Mouse (Mus musculus) MEL (cell line): Measurements from ENCODE around the gene Ctnnbl1. TPM values are rescaled to one million over a fixed set of nuclear protein-coding genes. Genes with fewer than 3 reads are reported as not detected.

Experiments
- DNase-seq: peaks from one replicate; pipeline ENCODE4 v3.0.0; 2011; ENCODE audit warnings: low read depth, low spot score
- H3K27ac ChIP-seq: 2 replicates; pipeline ENCODE4 v1.5.1; 2012; ENCODE audit warnings: low read depth, mild to moderate bottlenecking, control low read depth, low read length, moderate library complexity; ENCODE audit not compliant: control insufficient read depth
- H3K27me3 ChIP-seq, 2 experiments: fragments of 150-350 bp in 1 of 2; sonication (generic) in 1 of 2; 2 replicates each; pipeline ENCODE4 v1.6.1; 2012; ENCODE audit warnings: low read length in 2 of 2, mild to moderate bottlenecking in 2 of 2, improper control_type of control experiment in 1 of 2, moderate library complexity in 1 of 2; ENCODE audit not compliant: insufficient read depth in 2 of 2, control insufficient read depth in 1 of 2
- H3K36me3 ChIP-seq, 2 experiments: 2 replicates each; pipeline ENCODE4 v1.6.1; 2012 to 2014; ENCODE audit warnings: low read length in 2 of 2, improper control_type of control experiment in 1 of 2, inconsistent platforms in 1 of 2, mild to moderate bottlenecking in 1 of 2; ENCODE audit not compliant: insufficient read depth in 2 of 2, control insufficient read depth in 1 of 2
- H3K4me1 ChIP-seq, 2 experiments: fragments of 150-350 bp in 1 of 2; sonication (generic) in 1 of 2; 2 replicates each; pipeline ENCODE4 v1.6.1; 2012; ENCODE audit warnings: low read length in 2 of 2, improper control_type of control experiment in 1 of 2, mild to moderate bottlenecking in 1 of 2; ENCODE audit not compliant: insufficient read depth in 2 of 2, control insufficient read depth in 1 of 2
- H3K4me3 ChIP-seq, 2 experiments: fragments of 150-350 bp in 1 of 2; sonication (generic) in 1 of 2; 2 replicates each; pipeline ENCODE4 v1.5.1; 2012; ENCODE audit warnings: low read depth in 2 of 2, low read length in 2 of 2, mild to moderate bottlenecking in 2 of 2, moderate library complexity in 2 of 2, control low read depth in 1 of 2, improper control_type of control experiment in 1 of 2; ENCODE audit not compliant: control insufficient read depth in 1 of 2, insufficient read depth in 1 of 2
- H3K79me2 ChIP-seq: 2 replicates; pipeline ENCODE4 v1.6.1; 2012; ENCODE audit warnings: mild to moderate bottlenecking, low read length, moderate library complexity; ENCODE audit not compliant: control insufficient read depth, poor library complexity, insufficient read depth
- H3K9ac ChIP-seq: 2 replicates; pipeline ENCODE4 v1.6.1; 2012; ENCODE audit warnings: low read depth, mild to moderate bottlenecking, control low read depth, low read length, moderate library complexity; ENCODE audit not compliant: control insufficient read depth, poor library complexity, severe bottlenecking
- H3K9me3 ChIP-seq: fragments of 150-350 bp; sonication (generic); replicated peaks from 2 replicates; pipeline ENCODE4 v1.6.1; 2012; ENCODE audit warnings: mild to moderate bottlenecking, low read length, improper control_type of control experiment, moderate library complexity; ENCODE audit not compliant: insufficient read depth
- CHD1 ChIP-seq: IDR thresholded peaks from 2 replicates; pipeline ENCODE4 v1.6.1; 2012; ENCODE audit warnings: low read depth, mild to moderate bottlenecking, inconsistent platforms, low read length, improper control_type of control experiment
- CHD2 ChIP-seq: IDR thresholded peaks from 2 replicates; pipeline ENCODE4 v1.6.1; 2011; ENCODE audit warnings: low read length, improper control_type of control experiment
- E2F4 ChIP-seq: IDR thresholded peaks from 2 replicates; pipeline ENCODE4 v1.6.1; 2011; ENCODE audit warnings: low read depth, low read length, improper control_type of control experiment, borderline replicate concordance
- ELF1 ChIP-seq: IDR thresholded peaks from 2 replicates; pipeline ENCODE4 v1.6.1; 2014; ENCODE audit warnings: low read depth, mild to moderate bottlenecking, inconsistent platforms, low read length, improper control_type of control experiment, moderate library complexity
- HCFC1 ChIP-seq: IDR thresholded peaks from 2 replicates; pipeline ENCODE4 v1.6.1; 2012; ENCODE audit warnings: low read depth, mild to moderate bottlenecking, inconsistent platforms, low read length, improper control_type of control experiment, moderate library complexity
- JUND ChIP-seq: IDR thresholded peaks from 2 replicates; pipeline ENCODE4 v1.6.1; 2011; ENCODE audit warnings: low read depth, mild to moderate bottlenecking, improper control_type of control experiment, low read length
- KAT2A ChIP-seq: conservative IDR thresholded peaks from 2 replicates; pipeline ENCODE4 v1.6.1; 2012; ENCODE audit warnings: low read depth, low read length, improper control_type of control experiment, inconsistent platforms
- MAFK ChIP-seq: IDR thresholded peaks from 2 replicates; pipeline ENCODE4 v1.6.1; 2011; ENCODE audit warnings: low read depth, mild to moderate bottlenecking, low read length, improper control_type of control experiment, borderline replicate concordance
- MAX ChIP-seq: IDR thresholded peaks from 2 replicates; pipeline ENCODE4 v1.6.1; 2011; ENCODE audit warnings: low read length, improper control_type of control experiment
- MXI1 ChIP-seq: IDR thresholded peaks from 2 replicates; pipeline ENCODE4 v1.6.1; 2011; ENCODE audit warnings: mild to moderate bottlenecking, low read depth, low read length, improper control_type of control experiment
- MYB ChIP-seq: IDR thresholded peaks from 2 replicates; pipeline ENCODE4 v1.6.1; 2011; ENCODE audit warnings: mild to moderate bottlenecking, low read depth, low read length, improper control_type of control experiment
- NELFE ChIP-seq: IDR thresholded peaks from 2 replicates; pipeline ENCODE4 v1.6.1; 2011; ENCODE audit warnings: low read depth, low read length, improper control_type of control experiment
- POLR2A ChIP-seq, 2 experiments: IDR thresholded peaks; 2 replicates each; pipeline ENCODE4 v1.6.1; 2011 to 2012; ENCODE audit warnings: low read length in 2 of 2, mild to moderate bottlenecking in 2 of 2, control low read depth in 1 of 2, improper control_type of control experiment in 1 of 2, low read depth in 1 of 2, moderate library complexity in 1 of 2; ENCODE audit not compliant: control insufficient read depth in 1 of 2, insufficient read depth in 1 of 2, poor library complexity in 1 of 2
- RAD21 ChIP-seq: IDR thresholded peaks from 2 replicates; pipeline ENCODE4 v1.6.1; 2011; ENCODE audit warnings: mild to moderate bottlenecking, low read depth, low read length, improper control_type of control experiment
- SIN3A ChIP-seq: IDR thresholded peaks from 2 replicates; pipeline ENCODE4 v1.6.1; 2012; ENCODE audit warnings: low read length, improper control_type of control experiment, inconsistent platforms
- SMC3 ChIP-seq: IDR thresholded peaks from 2 replicates; pipeline ENCODE4 v1.6.1; 2011; ENCODE audit warnings: low read depth, low read length, improper control_type of control experiment
- TAL1 ChIP-seq: IDR thresholded peaks from 2 replicates; pipeline ENCODE4 v1.6.1; 2012; ENCODE audit warnings: mild to moderate bottlenecking, inconsistent platforms, low read length, moderate library complexity, mixed read lengths
- TBP ChIP-seq: IDR thresholded peaks from 2 replicates; pipeline ENCODE4 v1.8.0; 2011; ENCODE audit warnings: low read depth, low read length, improper control_type of control experiment
- USF1 ChIP-seq: IDR thresholded peaks from 2 replicates; pipeline ENCODE4 v1.6.1; 2014; ENCODE audit warnings: low read depth, mild to moderate bottlenecking, inconsistent platforms, low read length, improper control_type of control experiment, moderate library complexity
- USF2 ChIP-seq, 2 experiments: IDR thresholded peaks; 2 replicates each; pipeline ENCODE4 v1.6.1; 2011 to 2012; ENCODE audit warnings: improper control_type of control experiment in 2 of 2, low read length in 2 of 2, borderline replicate concordance in 1 of 2, inconsistent platforms in 1 of 2, low read depth in 1 of 2, mild to moderate bottlenecking in 1 of 2; ENCODE audit not compliant: insufficient read depth in 1 of 2
- ZC3H11A ChIP-seq: IDR thresholded peaks from 2 replicates; pipeline ENCODE4 v1.6.1; 2012; ENCODE audit warnings: low read depth, mild to moderate bottlenecking, inconsistent platforms, low read length, improper control_type of control experiment
- ZMIZ1 ChIP-seq: IDR thresholded peaks from 2 replicates; pipeline ENCODE4 v1.6.1; 2012; ENCODE audit warnings: low read depth, mild to moderate bottlenecking, inconsistent platforms, low read length, improper control_type of control experiment, moderate library complexity
- polyA plus RNA-seq, 2 experiments: library from polyadenylated mRNA; stranded (reverse) in 1 of 2; unstranded in 1 of 2; fragments of >175 nt in 1 of 2; fragments of >200 nt in 1 of 2; gene quantifications; 2 replicates each; pipeline versions ENCODE4 v1.2.1 to v1.2.4; 2012; ENCODE audit warnings: low replicate concordance in 2 of 2, low read depth in 1 of 2; ENCODE audit not compliant: insufficient read length in 2 of 2, insufficient read depth in 1 of 2, missing spikeins in 1 of 2
- total RNA-seq: library from RNA; depleted of rRNA; stranded (reverse); fragments of 300-350 nt; gene quantifications from 2 replicates; pipeline ENCODE4 v1.2.3, GENCODE M21; 2012

Ctnnbl1 gene
- total and polyA plus RNA-seq, 3 experiments, result 60.7 to 61.7 TPM; not detected in 1

DNA sequence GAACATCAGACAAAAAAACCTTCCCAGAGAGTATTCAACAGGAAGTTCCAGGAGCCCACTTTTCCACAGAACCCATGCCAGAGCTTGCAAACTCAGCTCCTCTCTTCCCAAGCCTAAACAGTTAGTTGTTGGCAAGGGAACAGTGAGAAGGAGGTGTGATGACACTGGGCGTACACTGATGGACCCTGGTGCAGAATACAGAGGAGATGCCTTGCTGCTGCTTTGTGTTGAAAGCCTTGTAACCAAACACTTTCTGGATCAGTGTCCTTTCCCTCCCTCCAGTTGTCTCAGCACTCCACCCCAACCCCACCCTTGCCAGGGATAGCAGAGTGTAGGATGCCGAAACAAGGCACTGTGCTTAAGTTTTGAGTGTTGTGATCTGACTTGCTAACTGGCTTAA lies 107.5 kb downstream of the Ctnnbl1 start:
- no peak overlapping the region for H3K4me3 ChIP-seq
- H3K9ac ChIP-seq, result no peak overlapping the region
- no peaks in the 10 kb centered on the region; a peak in 1 of 4 replicates for H3K36me3 ChIP-seq
- DNase-seq, result no peak
- H3K27ac ChIP-seq, result no peak overlapping the region
- H3K4me1 ChIP-seq, result no peaks in the 10 kb centered on the region
- TF ChIP-seq NELFE (no peak), MAX (no peak), MAFK (no peak)
- no peaks in the 10 kb centered on the region for H3K79me2 ChIP-seq
- H3K27me3 ChIP-seq, result no peaks in the 10 kb centered on the region
- no peaks in the 10 kb centered on the region for H3K9me3 ChIP-seq

DNA sequence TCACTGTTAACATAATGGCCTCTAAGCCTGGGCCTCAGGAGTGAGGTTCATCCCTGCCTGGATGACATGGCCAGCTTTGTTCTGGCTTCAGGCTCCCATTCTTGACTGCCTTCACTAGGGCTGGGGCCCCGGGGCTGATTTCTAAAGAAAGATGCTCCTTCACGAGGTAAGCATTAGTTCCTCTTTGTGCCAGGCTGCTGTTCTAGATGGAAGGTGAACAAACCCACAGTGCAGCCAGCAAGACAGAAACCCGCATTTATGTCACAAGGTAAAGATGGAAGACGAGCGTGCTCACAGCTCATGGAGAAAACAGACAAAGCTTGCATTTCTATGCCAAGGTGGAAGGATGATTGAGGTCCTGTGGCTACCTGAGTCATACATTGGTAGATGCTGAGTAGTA lies 108.6 kb downstream of the Ctnnbl1 start:
- Histone ChIP-seq H3K36me3 (no peaks in the 10 kb centered on the region; a peak in 1 of 4 replicates), H3K79me2 (no peaks in the 10 kb centered on the region), H3K27me3 (no peaks in the 10 kb centered on the region), H3K4me3 (no peak overlapping the region), H3K27ac (no peak overlapping the region), H3K9me3 (no peaks in the 10 kb centered on the region), H3K4me1 (no peaks in the 10 kb centered on the region), H3K9ac (no peak overlapping the region)
- no peak for DNase-seq
- TF ChIP-seq POLR2A (IDR thresholded peaks at IDR 0.05; ENCODE audit: control insufficient read depth in 1 of 2, insufficient read depth in 1 of 2, low read depth in 1 of 2, low read length in 2 of 2, poor library complexity in 1 of 2) (no peak), TAL1 (no peak), ELF1 (no peak), TBP (no peak), ZMIZ1 (no peak), USF2 (IDR thresholded peaks at IDR 0.05; ENCODE audit: borderline replicate concordance in 1 of 2, insufficient read depth in 1 of 2, low read depth in 1 of 2, low read length in 2 of 2) (no peak), CHD1 (no peak), SMC3 (no peak), JUND (no peak), USF1 (no peak), HCFC1 (no peak), E2F4 (no peak), SIN3A (no peak), CHD2 (no peak), NELFE (no peak), ZC3H11A (no peak), KAT2A (no peak), MYB (no peak), MXI1 (no peak), RAD21 (no peak)
